Mouse (Mus musculus) skeletal muscle tissue, adult 2 months (tissue): ENCODE measurements around the gene Gbgt1.
"Not testable (repeated sequence)": the region's sequence is repeated elsewhere in the genome, so short reads cannot be mapped to it uniquely, and the experiment has no call there.

ENCODE experiments used
- DNase-seq: peaks from one replicate; pipeline ENCODE4 v3.0.0-alpha.2; 2012; ENCODE audit warnings: low read depth, low spot score

Gbgt1 gene

GRCm38 (mm10) chr2:28498431-28498830 lies 1.7 kb downstream of the Gbgt1 start:
- DNase-seq, result no peak

DNA sequence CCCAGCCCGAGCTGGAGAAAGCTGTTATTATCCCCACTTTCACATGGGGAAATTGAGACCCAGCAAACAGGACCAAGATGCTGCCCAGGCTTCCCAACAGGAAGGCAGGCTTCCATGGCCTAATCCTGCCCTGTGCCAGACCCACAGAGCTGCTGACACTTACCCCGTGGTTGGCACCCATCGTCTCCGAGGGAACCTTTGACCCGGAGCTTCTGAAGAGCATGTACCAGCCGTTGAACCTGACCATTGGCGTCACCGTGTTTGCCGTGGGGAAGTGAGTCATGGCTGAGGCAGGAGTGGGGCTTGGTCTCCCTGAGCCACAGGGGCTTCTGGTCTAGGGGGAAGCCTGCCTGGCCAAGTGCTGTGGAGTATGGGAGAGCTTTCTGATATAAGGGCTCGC lies 6.3 kb downstream of the Gbgt1 start:
- DNase-seq, result no peak

DNA sequence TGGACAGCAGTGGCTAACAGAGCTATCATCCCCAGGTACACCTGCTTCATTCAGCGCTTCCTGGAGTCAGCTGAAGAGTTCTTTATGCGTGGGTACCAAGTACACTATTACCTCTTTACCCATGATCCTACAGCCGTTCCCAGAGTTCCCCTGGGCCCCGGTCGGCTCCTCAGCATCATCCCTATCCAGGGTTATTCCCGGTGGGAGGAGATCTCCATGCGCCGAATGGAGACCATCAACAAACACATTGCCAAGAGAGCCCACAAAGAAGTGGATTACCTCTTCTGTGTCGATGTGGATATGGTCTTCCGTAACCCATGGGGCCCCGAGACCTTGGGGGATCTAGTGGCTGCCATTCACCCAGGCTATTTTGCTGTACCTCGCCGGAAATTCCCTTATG lies 8.0 kb downstream of the Gbgt1 start:
- no peak for DNase-seq

DNA sequence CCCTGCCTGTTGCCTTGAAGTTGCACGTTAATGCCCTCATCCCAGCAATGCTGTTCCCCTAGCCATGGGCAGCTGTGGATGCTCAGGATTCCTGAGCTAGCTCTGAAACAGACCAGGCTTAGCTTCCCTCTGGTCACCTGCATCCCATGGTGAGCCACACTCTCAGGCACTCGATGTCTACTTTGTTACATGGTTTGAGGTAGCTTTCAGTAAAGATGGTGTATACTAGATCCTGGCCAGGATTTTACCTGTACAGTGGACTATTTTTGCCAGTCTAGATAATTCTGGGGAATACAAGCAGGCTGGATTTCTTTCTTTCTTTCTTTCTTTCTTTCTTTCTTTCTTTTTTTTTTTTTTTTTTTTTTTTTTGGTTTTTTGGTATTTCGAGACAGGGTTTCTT lies 9.1 kb downstream of the Gbgt1 start, which contains the start of gene Gm10134:
TSS of gene Gm10134 (plus strand) at position 301 of the 400 bp plus-strand sequence.
- DNase-seq, result no peak

DNA sequence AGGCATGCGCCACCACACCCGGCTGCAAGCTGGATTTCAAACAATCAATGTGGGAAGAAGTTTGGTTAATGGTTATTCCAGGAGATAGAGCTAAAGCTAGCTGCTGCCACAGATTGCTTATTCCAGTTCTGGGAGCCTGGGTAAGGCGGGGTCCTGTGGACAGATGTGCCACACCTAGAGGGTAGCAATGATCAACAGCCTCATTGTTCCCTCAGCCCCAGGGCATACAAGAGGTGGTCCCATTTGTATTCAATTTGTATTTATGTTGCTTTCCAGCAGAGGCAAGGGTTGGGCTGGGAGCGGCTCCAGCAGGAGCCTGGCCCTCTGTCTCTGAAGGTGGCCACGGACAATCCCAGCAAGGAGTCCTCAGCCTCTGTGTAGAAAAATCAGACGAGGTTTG lies 9.6 kb downstream of the Gbgt1 start:
- DNase-seq, result no peak

DNA sequence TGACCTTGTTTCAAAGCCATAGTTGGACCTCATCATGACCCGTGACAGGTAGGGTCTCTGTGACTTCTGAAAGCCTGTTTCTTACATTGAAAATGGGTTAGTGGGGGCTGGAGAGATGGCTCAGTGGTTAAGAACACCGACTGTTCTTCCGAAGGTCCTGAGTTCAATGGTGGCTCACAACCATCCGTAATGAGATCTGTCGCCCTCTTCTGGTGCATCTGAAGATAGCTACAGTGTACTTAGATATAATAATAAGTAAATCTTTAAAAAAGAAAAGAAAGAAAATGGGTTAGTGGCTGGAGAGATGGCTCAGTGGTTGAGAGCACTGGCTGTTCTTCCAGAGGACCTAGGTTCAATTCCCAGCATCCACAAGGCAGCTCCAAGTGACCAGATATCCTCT lies 14.9 kb downstream of the Gbgt1 start:
- not testable (repeated sequence) for DNase-seq

DNA sequence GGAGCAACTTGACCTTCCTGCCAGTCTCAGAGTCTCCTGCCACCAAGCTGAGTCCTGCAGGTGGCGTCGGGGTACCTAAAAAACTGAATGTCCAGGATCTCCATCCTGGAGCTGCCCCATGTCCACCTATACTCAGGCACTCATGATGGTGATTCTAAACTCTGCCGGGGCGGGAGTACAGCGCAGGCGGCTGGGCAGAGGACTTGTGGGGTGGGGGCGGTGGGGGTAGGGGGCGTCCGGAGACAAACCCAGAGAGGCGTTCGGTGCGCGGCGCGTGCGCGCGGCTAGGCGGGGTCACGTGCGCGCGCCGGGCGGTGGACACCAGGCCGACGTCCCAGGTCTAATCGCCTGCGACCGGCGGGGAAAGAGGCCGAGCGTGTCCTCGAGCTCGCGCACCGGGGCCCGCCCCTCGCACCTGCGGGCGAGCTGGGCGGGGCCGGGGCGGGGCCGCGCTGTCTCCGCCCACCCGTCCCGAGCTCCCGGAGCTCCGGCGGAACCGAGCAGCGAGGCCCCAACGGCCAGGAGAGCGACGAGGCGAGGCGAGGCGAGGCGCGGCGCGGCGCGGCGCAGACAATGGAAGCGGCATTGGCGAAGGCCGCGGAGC lies 16.2 kb downstream of the Gbgt1 start, which contains the start of gene Ralgds:
TSS of gene Ralgds (plus strand) at position 328 of the 604 bp plus-strand sequence.
- DNase-seq, result no peak

- no peak for DNase-seq
Observed at GRCm38 (mm10) chr2:28513431-28514370, 17.0 kb downstream of the Gbgt1 start.

DNA sequence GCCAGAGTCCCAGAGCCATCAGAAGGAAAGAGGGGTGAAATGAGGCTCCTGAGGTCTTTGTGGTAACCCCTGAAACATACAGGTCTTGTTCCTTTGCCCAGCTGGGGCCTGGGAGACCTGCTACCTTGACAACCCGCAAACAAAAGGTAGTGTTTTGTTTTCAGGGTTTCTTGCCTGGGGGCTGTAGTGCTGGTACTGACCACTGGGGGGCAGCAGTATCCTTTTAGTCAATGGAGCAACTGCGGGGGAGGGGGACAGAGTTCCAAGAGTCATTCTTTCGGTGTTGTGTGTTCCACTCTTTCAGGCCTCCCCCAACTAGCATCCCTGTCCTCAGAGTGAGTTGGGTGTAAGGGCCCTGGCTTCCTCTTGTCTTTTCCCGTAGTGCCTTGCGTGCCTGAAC lies 17.8 kb downstream of the Gbgt1 start:
- no peak for DNase-seq

DNA sequence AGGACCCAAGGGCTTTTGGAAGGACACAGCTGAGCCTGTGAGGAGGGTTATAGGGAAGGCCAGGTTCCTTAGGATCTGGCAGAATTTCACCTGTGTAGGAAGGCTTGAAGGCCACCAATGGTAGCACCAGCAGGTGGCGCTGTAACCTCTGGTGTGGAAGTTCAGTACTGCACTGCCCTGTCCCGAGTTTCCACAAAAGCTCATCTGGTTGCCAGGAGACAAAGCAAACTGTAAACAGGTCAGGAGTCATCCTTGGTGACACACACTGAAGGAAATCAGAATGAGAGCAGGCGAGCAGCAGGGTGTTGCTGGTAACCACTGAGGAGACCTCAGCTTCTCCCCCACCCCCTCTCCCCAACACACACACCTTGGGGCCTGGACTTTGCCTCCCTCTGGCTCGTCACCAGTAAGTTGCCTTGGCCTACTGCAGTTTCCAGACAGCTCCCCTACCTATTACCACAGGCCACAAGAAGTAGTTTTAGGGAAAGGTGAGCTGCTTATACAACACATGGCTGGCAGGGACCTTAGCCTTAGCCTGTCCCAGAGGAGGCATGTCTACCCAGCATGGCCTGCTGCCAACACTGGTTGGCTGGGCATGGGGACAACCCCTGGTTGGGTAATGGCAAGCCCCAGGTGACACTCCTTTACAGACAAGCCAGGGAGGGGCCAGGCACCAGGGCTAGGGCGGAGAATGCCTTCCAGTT lies 20.7 kb downstream of the Gbgt1 start:
- peak; percentile 89 for DNase-seq

DNA sequence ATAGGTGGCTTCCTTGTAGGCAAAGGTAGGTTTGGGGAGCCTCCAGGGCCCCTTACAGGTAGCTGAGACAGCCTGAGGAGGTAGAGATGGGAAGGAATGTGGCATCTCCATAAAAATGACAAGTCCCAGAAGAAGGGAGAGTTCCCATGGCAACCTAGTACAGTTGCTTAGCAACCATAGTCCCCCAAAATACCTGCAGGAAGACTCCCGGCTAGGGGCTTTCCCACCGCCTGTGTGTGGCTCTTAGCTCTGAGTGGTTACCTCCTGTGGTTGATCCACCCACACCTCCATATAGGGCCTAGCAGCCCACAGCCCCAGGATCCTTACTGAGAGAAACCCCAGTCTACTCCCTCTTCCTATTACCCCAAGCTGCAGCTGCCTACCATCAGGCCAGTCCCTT lies 21.5 kb downstream of the Gbgt1 start:
- no peak for DNase-seq

DNA sequence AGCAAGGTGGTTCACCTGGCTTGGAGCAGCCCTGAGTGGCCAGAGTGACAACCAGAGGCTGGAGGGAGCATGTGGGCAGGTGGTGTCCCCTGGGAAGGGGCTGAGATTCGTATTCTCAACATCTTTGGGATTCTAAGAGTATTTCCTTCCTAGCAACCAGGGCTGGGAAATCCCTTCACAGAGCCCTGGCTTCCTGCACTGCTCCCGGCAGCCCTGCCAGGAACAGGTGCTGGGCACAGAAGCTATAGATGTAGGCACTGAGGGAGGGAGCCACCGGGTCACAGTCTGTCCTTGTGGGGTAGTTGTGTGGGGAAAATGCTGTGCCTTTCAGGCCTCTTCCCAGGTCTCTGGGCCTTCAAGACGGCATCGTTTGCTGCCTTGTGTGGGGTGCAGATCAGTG lies 23.9 kb downstream of the Gbgt1 start:
- no peak for DNase-seq

DNA sequence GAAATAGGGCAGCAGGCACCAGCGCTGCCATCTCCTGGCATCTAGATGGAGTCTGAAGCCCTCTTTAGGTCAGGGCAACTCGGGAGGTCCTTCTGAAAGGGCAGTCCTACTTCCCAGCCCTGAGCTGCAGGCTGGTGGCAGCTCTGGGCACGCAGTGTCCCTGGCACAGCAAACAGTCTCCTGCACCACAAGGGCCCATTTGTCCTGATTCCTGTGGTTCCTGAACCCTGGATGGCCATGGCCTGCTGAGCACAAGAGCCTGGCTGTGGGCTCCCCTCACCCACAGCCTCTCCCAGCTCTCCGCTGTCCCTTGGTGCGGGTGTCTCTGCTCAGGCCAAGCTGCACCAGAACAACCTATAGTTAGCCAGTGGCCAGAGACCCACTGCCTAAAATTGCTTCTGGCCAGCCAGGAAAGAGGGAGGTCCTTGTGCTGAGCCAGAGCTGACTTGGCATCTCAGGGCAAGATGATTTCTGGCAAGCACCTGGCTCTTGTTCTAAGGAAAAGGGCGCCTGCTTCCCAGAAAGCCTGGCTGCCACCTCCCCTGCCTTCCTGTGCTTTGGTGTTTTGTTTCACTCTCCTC lies 25.0 kb downstream of the Gbgt1 start:
- DNase-seq, result peak; percentile 67

- no peak for DNase-seq
Observed at GRCm38 (mm10) chr2:28522166-28522565, 25.5 kb downstream of the Gbgt1 start.

GRCm38 (mm10) chr2:28523643-28524117 lies 27.0 kb downstream of the Gbgt1 start:
- DNase-seq, result peak; percentile 90

GRCm38 (mm10) chr2:28524406-28524805 lies 27.7 kb downstream of the Gbgt1 start:
- DNase-seq, result no peak

GRCm38 (mm10) chr2:28525219-28525942 lies 28.7 kb downstream of the Gbgt1 start:
- peak; percentile 79 for DNase-seq

DNA sequence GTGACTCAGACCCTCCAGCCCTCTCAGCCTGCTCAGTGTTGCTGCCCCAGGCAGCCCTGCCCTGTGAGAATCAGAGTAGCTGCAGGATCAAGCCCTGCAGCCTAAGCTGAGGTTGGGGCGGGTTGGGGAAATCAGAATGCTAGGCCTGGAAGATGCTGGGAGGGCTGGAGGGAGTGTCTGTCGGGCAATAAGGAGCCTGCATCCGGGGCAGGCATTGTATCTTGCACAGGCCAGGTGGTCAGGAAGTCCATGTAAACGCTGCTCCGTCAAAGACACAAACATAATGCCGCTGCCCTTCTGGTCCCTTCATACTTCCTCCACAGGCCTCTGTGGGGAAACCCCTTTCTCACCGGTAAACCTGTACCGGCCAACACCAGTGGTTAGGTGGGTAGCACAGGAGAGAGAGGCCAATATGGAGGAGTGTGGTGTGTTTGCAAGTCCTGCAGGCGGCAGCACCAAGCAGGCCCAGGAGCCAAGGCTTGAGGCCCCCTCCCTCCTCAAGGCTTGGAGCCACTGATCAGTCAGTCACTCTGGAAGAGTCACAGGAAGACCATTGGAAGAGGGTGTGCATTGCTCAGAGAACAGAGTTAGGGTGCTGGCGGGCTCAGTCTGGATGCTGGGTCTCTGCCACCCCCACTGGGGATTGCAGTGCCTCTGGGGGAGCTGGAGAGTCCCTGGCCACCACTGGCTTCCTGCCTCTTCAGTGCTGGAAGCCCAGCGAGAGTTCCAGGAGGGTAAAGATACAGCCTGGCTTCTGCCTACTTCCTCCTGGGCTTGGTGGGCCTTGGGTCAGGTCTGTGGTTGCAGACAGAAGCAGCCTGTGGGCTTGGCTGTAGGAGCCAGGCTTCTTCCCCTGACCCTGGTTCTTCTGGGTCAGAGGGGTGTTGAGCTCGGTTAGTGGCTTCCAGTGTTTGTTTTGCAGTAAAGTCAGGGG lies 29.5 kb downstream of the Gbgt1 start:
- no peak for DNase-seq

DNA sequence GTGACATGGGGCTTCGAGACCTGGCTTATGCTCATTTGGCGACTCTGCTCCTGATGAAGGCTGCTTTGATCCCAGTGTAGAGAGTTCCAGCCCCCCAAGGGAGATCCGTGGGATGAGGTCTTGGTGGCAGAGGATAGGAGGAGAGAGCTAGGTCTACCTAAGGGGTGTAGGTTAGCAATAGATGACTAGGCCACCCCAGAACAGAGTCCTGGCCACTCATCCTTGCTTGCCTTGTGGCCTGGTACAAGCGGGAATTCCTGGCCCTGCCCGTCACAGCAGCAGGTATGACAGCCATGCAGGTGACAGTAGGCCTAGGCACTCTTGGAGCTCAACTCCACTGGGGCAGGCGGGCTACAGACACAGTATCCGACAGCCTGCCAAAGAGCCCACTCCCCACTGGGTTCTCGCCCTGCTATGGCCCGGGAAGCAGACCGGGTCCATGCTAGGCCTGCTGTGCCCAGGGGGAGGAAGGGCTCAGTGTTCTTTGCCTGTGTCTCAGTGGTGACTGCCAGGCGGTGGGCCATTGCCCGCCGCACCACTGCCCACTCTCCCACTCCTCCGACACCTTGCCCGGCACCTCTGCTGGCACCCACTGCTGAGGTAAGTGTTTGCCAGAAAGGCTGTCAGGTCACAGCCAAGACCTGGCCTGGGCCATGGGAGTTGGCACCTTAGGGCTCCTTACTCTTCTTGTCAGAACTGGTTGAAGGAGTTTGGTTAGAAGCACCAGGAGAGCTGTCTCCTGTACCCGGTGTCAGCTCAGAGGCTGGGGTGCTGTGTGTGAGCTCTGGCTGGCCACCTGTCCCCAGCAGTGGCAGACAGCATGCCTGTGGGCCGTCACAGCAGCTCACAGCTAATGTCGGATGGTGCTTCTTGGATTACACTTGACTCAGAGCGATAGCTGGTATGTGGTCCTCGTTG lies 31.0 kb downstream of the Gbgt1 start:
- no peak for DNase-seq
